Mouse (Mus musculus) v-Abl transformed pro-B cells (cell line): Measurements from ENCODE around the gene Gm3020.
"Not testable (repeated sequence)": the region's sequence is repeated elsewhere in the genome, so short reads cannot be mapped to it uniquely, and the experiment has no call there.

ENCODE experiments used
- in situ Hi-C, 2 experiments: fragments of 400-800 bp; cut with MboI; formaldehyde crosslinking; loops; one replicate each; pipeline ENCODE4 v1.15.1; 2025; ENCODE audit not compliant: unreplicated experiment in 2 of 2

Gene Gm3020

DNA sequence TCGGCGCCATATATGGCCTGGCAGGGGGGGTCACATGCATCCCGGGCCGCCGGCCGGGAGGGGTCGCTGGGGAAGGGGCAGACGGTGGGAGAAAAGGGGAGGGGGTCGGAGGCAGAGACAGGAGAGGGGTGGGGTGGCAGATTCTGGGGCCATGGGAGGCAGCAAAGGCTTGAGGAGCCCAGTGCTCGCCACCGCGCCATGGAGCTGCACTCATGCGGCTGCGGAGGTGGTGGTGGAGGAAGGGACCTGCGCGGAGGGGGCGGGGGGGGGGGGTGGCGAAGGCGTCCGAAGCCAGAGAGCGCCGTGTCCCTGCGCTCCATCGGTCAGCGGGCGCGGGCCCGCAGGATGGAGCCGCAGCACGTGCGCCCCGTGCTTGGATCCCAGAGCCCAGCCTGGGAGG is at the start of gene Gm3020:
Gene Gm3020 (plus strand): TSS at position 301 of the 400 bp plus-strand sequence.
- in situ Hi-C loops = not testable (repeated sequence)

- in situ Hi-C loops = not testable (repeated sequence)
Measured at GRCm38 (mm10) chr14:3634212-3634611, 17.6 kb upstream of the Gm3020 start, which contains the start of gene Gm3012. TSS of gene Gm3012 (plus strand) at chr14:3634512.

DNA sequence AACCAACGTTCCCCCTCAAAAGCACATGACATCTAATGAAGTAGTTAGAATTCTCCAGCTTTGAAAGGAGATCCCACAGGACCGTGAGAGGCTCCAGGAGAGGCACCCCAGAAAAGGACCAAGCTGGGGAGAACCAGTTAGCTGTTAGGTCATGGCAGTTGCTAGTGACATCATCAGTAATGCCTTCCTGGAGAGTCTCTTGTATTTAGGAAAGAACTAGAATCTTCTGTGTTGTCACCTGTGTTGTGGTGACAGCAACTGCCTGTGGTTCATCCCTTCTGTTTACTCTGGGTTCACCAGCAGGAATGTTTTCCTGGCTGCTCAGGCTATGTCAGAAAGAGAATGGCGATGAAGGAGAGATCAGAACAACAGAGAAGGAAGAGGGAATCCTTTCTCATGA is 36.7 kb downstream of the Gm3020 start, which contains the start of gene Gm3043:
Gene Gm3043 (plus strand): TSS at position 301 of the 400 bp plus-strand sequence.
- in situ Hi-C loops = not testable (repeated sequence)
